15 mouse cellular contexts compared by ENCODE assay signal in genomic region chr7:44598336-44598735, GRCm38 (mm10).
"Had no signal": no experiment of that assay in that cellular context is flagged by ENCODE, and none has a peak within 500 bp of the region (broad histone marks: within the 10 kb centered on the region; RNA-seq: fewer than 3 reads in every experiment).

No protein-coding gene starts in this region.

- H3K4me3 ChIP-seq: midbrain, embryonic 10.5 days; midbrain, embryonic 12.5 days; neural tube, embryonic 12.5 days; stomach, embryonic 15.5 days had no signal

- H3K36me3 ChIP-seq: midbrain, embryonic 12.5 days; stomach, embryonic 15.5 days had no signal

- H3K9ac ChIP-seq: lung, embryonic 14.5 days; midbrain, embryonic 12.5 days; neural tube, embryonic 12.5 days; stomach, embryonic 15.5 days had no signal

- H3K27ac ChIP-seq: midbrain, embryonic 10.5 days; midbrain, embryonic 12.5 days; neural tube, embryonic 12.5 days; stomach, embryonic 15.5 days; stomach, postnatal 0 days had no signal

- ATAC-seq: midbrain, embryonic 16.5 days had no signal

- DNase-seq: lung, adult 18-20 months; lung, embryonic 14.5 days; lung, postnatal 10 days; lung, postnatal 4 days; midbrain, embryonic 14.5 days; right cerebral cortex, postnatal 14 days; thymus, adult 2 months; thymus, postnatal 25 days; thymus, postnatal 4 days had no signal

- H3K9me3 ChIP-seq: midbrain, embryonic 10.5 days; midbrain, embryonic 12.5 days; neural tube, embryonic 12.5 days; stomach, embryonic 15.5 days had no signal
